In the genomic region with DNA sequence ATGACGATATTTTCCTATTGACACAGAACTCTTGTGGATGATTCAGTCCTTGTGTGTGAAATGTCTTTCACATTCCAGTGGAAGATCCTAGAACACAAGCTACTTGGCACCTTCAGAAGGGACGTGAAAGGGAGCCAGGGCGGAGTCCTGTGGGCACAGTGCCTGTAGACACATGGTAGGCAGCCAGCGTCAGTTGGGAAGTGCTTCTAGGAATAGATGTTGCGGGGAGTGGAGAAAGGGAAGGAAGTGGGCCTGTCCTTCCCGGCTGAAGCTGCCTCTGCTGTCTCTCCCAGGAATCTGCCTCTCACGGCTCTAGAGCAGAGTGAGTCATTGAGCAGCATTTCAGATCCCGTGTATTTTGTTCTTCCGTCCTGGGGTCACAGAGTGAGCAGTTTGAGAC, we compare ENCODE assay signal across 11 mouse cellular contexts.
DNase-seq lines count a peak whose midpoint lies in the region; ATAC-seq and TF ChIP-seq lines count a peak whose summit lies in the region.
"Had no signal": no experiment of that assay in that cellular context is flagged by ENCODE, and none has a peak within 500 bp of the region (broad histone marks: within the 10 kb centered on the region; RNA-seq: fewer than 3 reads in every experiment).

No protein-coding gene starts in this region.

- WGBS in hindbrain, postnatal 0 days: 50% methylated on average over 9 of the region's 9 CpGs
- 80% methylated on average over 9 of the region's 9 CpGs for WGBS in hindbrain, embryonic 12.5 days

- H3K27ac ChIP-seq in hindbrain, postnatal 0 days: no peak overlapping the region
- H3K27ac ChIP-seq in hindbrain, embryonic 12.5 days: no peak overlapping the region
- H3K27ac ChIP-seq: embryonic facial prominence, embryonic 12.5 days; neural tube, embryonic 13.5 days had no signal

- H3K4me2 ChIP-seq in hindbrain, postnatal 0 days (ENCODE audit: low read depth, low read length): no peak overlapping the region
- H3K4me2 ChIP-seq in hindbrain, embryonic 12.5 days (replicated peaks): no peak overlapping the region
- H3K4me2 ChIP-seq: embryonic facial prominence, embryonic 12.5 days; neural tube, embryonic 13.5 days had no signal

- no peaks in the 10 kb centered on the region for H3K9me3 ChIP-seq in hindbrain, postnatal 0 days (ENCODE audit: low read length)
- H3K9me3 ChIP-seq in hindbrain, embryonic 12.5 days (replicated peaks): no peaks in the 10 kb centered on the region
- H3K9me3 ChIP-seq: embryonic facial prominence, embryonic 12.5 days; neural tube, embryonic 13.5 days had no signal

- no peak for ATAC-seq in hindbrain, postnatal 0 days
- ATAC-seq in hindbrain, embryonic 12.5 days (ENCODE audit: low FRiP score): no peak
- peak; percentile 30; the same call in 1 of the 2 replicates for ATAC-seq in granulocyte monocyte progenitor cell, adult 5-6 weeks (replicated peaks; ENCODE audit: poor library complexity, severe bottlenecking)

- no peaks in the 10 kb centered on the region for H3K27me3 ChIP-seq in hindbrain, postnatal 0 days (ENCODE audit: insufficient read depth, low read length)
- no peaks in the 10 kb centered on the region for H3K27me3 ChIP-seq in hindbrain, embryonic 12.5 days
- H3K27me3 ChIP-seq: CH12.LX; embryonic facial prominence, embryonic 12.5 days; neural tube, embryonic 13.5 days had no signal

- H3K36me3 ChIP-seq in hindbrain, postnatal 0 days (ENCODE audit: insufficient read depth, low read length): no peaks in the 10 kb centered on the region
- no peaks in the 10 kb centered on the region for H3K36me3 ChIP-seq in hindbrain, embryonic 12.5 days
- H3K36me3 ChIP-seq: embryonic facial prominence, embryonic 12.5 days; neural tube, embryonic 13.5 days had no signal

- H3K9ac ChIP-seq in hindbrain, postnatal 0 days (replicated peaks; ENCODE audit: low read length): no peak overlapping the region
- H3K9ac ChIP-seq in hindbrain, embryonic 12.5 days: no peak overlapping the region
- H3K9ac ChIP-seq: embryonic facial prominence, embryonic 12.5 days; neural tube, embryonic 13.5 days had no signal

- no peak for TF ChIP-seq CTCF in hindbrain, postnatal 0 days (IDR thresholded peaks at IDR 0.05; ENCODE audit: low read depth)

- DNase-seq in hindbrain, postnatal 0 days (ENCODE audit: low spot score): peak; percentile 28
- peak; percentile 88 for DNase-seq in cerebellum, adult 9-10 months
- DNase-seq in kidney, postnatal 36 days: peak; percentile 80
- DNase-seq in lung, postnatal 10 days: peak; percentile 83
- DNase-seq in thymus, postnatal 36 days: no peak
- DNase-seq in B cell, adult 2 months: no peak

- H3K4me3 ChIP-seq in hindbrain, postnatal 0 days (ENCODE audit: low read length): no peak overlapping the region
- no peak overlapping the region for H3K4me3 ChIP-seq in hindbrain, embryonic 12.5 days
- H3K4me3 ChIP-seq: embryonic facial prominence, embryonic 12.5 days; neural tube, embryonic 13.5 days had no signal

- H3K4me1 ChIP-seq in hindbrain, postnatal 0 days (ENCODE audit: insufficient read depth, low read length): no peaks in the 10 kb centered on the region
- H3K4me1 ChIP-seq in hindbrain, embryonic 12.5 days: 0 out of 2 replicates have a peak, but pooled peaks cover 6% of the 10 kb centered on the region

Comparison
In these comparisons a context has a peak if more than half of its experiments do, and no peak if none do; other contexts are left out.
1. DNase-seq: peak in hindbrain, postnatal 0 days (single experiment), cerebellum, adult 9-10 months (single experiment), kidney, postnatal 36 days (2 of 2) and lung, postnatal 10 days (single experiment); none in thymus, postnatal 36 days (0 of 2) and B cell, adult 2 months (0 of 2).